Mouse (Mus musculus) hindbrain, postnatal 0 days (tissue): ENCODE measurements around the gene Pknox1. TPM values are rescaled to one million over a fixed set of nuclear protein-coding genes. Genes with fewer than 3 reads are reported as not detected.

Experiments used
- ATAC-seq: fragments of 200-750 bp; cut with Nextera tagmentation; 2 replicates; pipeline ENCODE4 v1.8.0; 2017; ENCODE audit warnings: mild to moderate bottlenecking, moderate TSS enrichment, moderate library complexity
- DNase-seq: peaks from one replicate; pipeline ENCODE4 v3.0.0-alpha.2; 2015; ENCODE audit warnings: low spot score
- H3K27ac ChIP-seq: fragments of 300-500 bp; sonication (generic); 2 replicates; pipeline ENCODE4 v1.5.1; 2014; ENCODE audit warnings: mild to moderate bottlenecking
- H3K27me3 ChIP-seq: fragments of 300-500 bp; sonication (generic); 2 replicates; pipeline ENCODE4 v1.6.1; 2014; ENCODE audit warnings: low read length, mixed read lengths; ENCODE audit not compliant: insufficient read depth
- H3K36me3 ChIP-seq: fragments of 300-500 bp; sonication (generic); 2 replicates; pipeline ENCODE4 v1.6.1; 2014; ENCODE audit warnings: low read length, mixed read lengths; ENCODE audit not compliant: insufficient read depth
- H3K4me1 ChIP-seq: fragments of 300-500 bp; sonication (generic); 2 replicates; pipeline ENCODE4 v1.6.1; 2014; ENCODE audit warnings: antibody characterized with exemption, low read length, mixed read lengths; ENCODE audit not compliant: insufficient read depth
- H3K4me2 ChIP-seq: fragments of 300-500 bp; sonication (generic); 2 replicates; pipeline ENCODE4 v1.6.1; 2014; ENCODE audit warnings: low read depth, mild to moderate bottlenecking, low read length, moderate library complexity, mixed read lengths
- H3K4me3 ChIP-seq: fragments of 300-500 bp; sonication (generic); 2 replicates; pipeline ENCODE4 v1.5.1; 2014; ENCODE audit warnings: low read length
- H3K9ac ChIP-seq: fragments of 300-500 bp; sonication (generic); replicated peaks from 2 replicates; pipeline ENCODE4 v1.6.1; 2014; ENCODE audit warnings: mild to moderate bottlenecking, low read length, moderate library complexity, mixed read lengths
- H3K9me3 ChIP-seq: fragments of 300-500 bp; sonication (generic); 2 replicates; pipeline ENCODE4 v1.6.1; 2016; ENCODE audit warnings: low read length, mixed read lengths
- CTCF ChIP-seq: IDR thresholded peaks from 2 replicates; pipeline ENCODE4 v1.5.1; 2016; ENCODE audit warnings: antibody characterized with exemption, control low read depth, low read depth
- WGBS: fragments of 180-500 bp; shearing (Covaris S2); extraction: QIAGEN DNeasy Blood & Tissue Kit; methylation state at CpG from one replicate; pipeline ENCODE4 v1.1.7; 2014; 5-methylcytosine and 5-hydroxymethylcytosine counted together
- polyA plus RNA-seq: library from polyadenylated mRNA; unstranded; fragments of >200 nt; fragmentation: Nextera tagmentation; extraction: Ambion mirVana; gene quantifications from 2 replicates; pipeline ENCODE4 v1.2.1, GENCODE M21; 2015
- total RNA-seq: library from RNA; depleted of rRNA; stranded (reverse); fragments of >200 nt; gene quantifications from 2 replicates; pipeline ENCODE4 v1.2.3, GENCODE M21; 2014; rRNA removed

The Pknox1 gene
- total RNA-seq (31.2 and 36.7 TPM in 2 replicates), polyA plus RNA-seq (25.0 and 25.1 TPM in 2 replicates)

DNA sequence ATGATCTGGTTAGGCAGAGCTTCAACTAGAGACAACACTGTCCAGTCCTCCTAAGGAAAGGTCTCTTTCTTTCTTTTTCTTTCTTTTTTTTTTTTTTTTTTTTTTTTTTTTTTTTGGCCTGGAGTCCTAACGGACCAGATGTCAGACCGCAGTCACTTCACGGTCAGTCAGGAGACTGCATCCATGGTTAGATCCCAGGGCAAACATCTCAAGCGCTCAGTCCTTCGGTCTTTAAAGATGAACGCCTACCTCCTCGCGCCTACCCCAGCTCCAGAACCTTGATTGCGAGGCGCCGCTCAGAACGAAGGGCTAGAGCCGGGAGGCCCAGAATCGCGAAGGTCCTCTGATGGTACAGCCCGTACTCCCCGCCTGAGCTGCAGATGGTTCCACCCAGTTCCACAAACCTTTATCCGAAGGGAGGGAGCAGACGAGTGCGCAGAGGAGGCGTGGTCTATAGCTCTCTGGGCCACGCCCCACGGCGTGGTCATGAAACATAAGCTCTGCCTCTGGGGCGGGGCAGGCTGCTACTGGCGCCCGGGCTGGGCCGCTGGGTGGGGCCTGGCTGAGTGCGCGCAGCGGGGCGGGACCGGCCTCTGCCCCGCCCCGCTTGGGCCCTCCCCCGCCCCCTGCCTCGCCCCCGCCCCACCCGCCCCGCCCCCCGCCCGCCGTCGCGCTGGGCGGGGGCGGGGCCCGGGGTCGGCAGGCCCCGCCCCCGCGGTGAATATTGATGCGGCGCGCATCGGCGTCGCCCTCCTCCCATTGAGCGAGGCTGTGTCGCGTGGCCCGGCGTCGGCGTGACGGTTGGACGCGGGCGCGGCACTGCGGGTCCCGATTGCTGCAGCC is at the start of gene Pknox1:
Pknox1 (plus strand) TSS at position 720 of the 843 bp plus-strand sequence.
- H3K4me2 ChIP-seq = peak within 1 kb of the TSS; percentile 80
- no peaks in the 10 kb centered on the region for H3K9me3 ChIP-seq
- peak within 1 kb of the TSS; percentile 100 for H3K27ac ChIP-seq
- H3K27me3 ChIP-seq = no peaks in the 10 kb centered on the region
- H3K4me3 ChIP-seq = peak within 1 kb of the TSS; percentile 87
- peak; percentile 97 for ATAC-seq
- peaks cover 28% of the 10 kb centered on the region for H3K4me1 ChIP-seq
- peak; percentile 100 for DNase-seq
- WGBS = under 1% methylated on average over 51 of the region's 72 CpGs
- no peaks in the 10 kb centered on the region for H3K36me3 ChIP-seq
- peak within 1 kb of the TSS; percentile 96 for H3K9ac ChIP-seq
- TF ChIP-seq CTCF = no peak

DNA sequence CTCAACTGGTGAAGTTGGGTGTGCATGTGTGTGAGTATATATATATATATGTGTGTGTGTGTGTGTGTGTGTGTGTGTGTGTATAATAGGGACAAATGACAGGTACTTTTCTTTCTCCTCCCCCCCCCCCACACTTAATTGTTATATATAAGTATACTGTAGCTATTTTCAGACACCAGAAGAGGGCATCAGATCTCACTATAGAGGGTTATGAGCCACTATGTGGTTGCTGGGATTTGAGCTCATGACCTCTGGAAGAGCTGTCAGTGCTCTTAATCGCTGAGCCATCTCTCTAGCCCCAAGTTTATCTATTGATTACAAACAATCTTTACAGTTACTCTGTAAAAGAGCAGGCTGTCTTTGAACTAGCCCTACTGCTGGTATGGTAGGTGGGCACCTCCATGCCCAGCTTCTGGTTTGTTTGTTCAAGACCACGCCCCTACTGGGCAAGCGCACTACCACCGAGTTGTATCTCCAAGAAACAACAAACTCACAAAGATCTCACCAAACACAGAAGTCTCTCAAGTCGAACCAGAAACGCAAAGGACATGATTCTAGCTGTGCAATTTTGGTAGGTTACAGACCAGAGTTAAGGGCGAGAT is 45.1 kb upstream of the Pknox1 start:
- no peak for DNase-seq
- 4% methylated on average over 7 of the region's 7 CpGs for WGBS
- TF ChIP-seq CTCF = no peak; the same call in 1 of the 2 replicates
- H3K4me2 ChIP-seq = peak overlapping the region; percentile 80
- H3K27me3 ChIP-seq = no peaks in the 10 kb centered on the region
- peaks cover 8% of the 10 kb centered on the region; the same call in 1 of the 2 replicates for H3K36me3 ChIP-seq
- H3K27ac ChIP-seq = peak overlapping the region; percentile 91
- ATAC-seq = peak; percentile 76
- peaks cover 4% of the 10 kb centered on the region; the same call in 1 of the 2 replicates for H3K4me1 ChIP-seq
- H3K4me3 ChIP-seq = peak overlapping the region; percentile 81
- 0 out of 2 replicates have a peak overlapping the region, but pooled peaks have one; percentile 73 for H3K9ac ChIP-seq
- no peaks in the 10 kb centered on the region for H3K9me3 ChIP-seq

DNA sequence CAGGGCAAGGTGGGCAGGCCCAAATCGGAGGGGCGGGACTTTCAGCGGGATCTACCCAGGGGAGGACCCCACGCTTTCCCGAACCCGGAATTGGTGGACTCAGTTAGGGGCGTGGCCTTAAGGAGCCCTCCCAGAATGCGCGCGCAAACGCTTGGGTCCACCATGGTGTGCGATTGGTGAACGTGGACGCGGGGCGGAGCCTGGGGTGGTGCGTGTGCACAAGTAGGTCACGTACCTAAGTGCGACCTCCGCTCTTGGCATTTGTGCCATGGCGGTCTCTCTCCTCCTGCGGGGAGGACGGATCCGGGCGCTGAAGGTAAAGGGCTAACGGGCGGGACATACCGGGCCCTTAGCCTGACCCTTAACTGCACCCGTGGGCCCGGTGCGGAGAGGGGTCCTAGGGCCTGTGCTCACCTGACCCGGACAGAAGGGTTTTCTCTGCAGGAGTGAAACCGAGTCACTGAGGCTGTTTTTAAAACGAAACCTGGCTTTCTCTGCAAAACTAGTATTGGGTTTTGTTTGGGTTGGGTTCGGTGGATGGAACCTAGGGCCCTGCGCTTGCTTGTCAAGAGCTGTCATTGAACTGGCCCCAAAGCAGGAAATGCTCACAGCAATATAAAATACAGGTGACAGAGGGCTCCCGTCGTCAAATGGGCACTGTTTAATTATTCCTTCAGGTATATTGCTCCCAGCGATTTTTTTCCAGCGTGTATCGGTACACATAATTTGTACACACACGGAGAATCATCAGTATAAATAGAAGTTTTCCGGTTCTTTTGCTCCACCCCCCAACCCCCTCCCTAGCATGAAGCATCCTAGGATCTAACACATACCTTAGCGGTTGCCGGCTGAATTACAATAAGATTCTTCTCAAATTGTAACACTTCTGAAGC is 44.3 kb upstream of the Pknox1 start, which contains the start of the genes Wdr4 and Ndufv3:
Wdr4 (minus strand) TSS at position 35 of the 893 bp plus-strand sequence.
Ndufv3 (plus strand) TSS at position 170 of the 893 bp plus-strand sequence.
- Histone ChIP-seq H3K9me3 (no peaks in the 10 kb centered on the region), H3K9ac (peak within 1 kb of the TSS; percentile 73), H3K4me2 (peak within 1 kb of the TSS; percentile 80), H3K4me3 (peak within 1 kb of the TSS; percentile 81), H3K36me3 (peaks cover 11% of the 10 kb centered on the region; the same call in 1 of the 2 replicates), H3K27me3 (no peaks in the 10 kb centered on the region), H3K4me1 (peaks cover 4% of the 10 kb centered on the region; the same call in 1 of the 2 replicates), H3K27ac (peak within 1 kb of the TSS; percentile 91)
- peak; percentile 27 for TF ChIP-seq CTCF
- WGBS = under 1% methylated on average over 45 of the region's 45 CpGs
- DNase-seq = peak; percentile 100
- peak; percentile 97 for ATAC-seq

DNA sequence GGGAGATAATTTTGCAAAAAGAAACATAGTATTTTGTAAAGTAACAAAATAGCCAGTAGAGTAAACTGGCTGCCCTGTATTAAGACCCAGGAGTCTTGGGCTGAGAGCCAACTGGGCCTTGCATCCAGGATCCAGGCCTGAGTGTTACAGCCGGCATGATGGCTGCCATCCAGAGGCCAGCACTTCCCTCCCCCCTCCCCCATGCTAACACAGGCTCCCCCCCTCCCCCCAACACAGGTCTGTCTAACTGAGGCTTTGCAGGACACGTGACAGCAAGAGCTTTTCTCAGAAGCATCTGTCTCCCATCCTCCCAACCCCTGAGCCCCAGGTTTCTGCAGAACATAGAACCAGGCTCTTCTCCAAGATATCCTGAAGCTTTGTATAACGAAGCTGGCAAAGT is 43.6 kb upstream of the Pknox1 start:
- H3K4me2 ChIP-seq = peak overlapping the region; percentile 80
- ATAC-seq (peak; percentile 17; the same call in 1 of the 2 replicates), DNase-seq (peak; percentile 83)
- peak overlapping the region; percentile 73; the same call in 1 of the 2 replicates for H3K9ac ChIP-seq
- H3K4me3 ChIP-seq = peak overlapping the region; percentile 81
- peaks cover 11% of the 10 kb centered on the region; the same call in 1 of the 2 replicates for H3K36me3 ChIP-seq
- TF ChIP-seq CTCF = no peak
- H3K9me3 ChIP-seq = no peaks in the 10 kb centered on the region
- no peaks in the 10 kb centered on the region for H3K27me3 ChIP-seq
- H3K27ac ChIP-seq = peak overlapping the region; percentile 91; the same call in 1 of the 2 replicates
- H3K4me1 ChIP-seq = peaks cover 4% of the 10 kb centered on the region; the same call in 1 of the 2 replicates
- WGBS = 5% methylated on average over 3 of the region's 3 CpGs

DNA sequence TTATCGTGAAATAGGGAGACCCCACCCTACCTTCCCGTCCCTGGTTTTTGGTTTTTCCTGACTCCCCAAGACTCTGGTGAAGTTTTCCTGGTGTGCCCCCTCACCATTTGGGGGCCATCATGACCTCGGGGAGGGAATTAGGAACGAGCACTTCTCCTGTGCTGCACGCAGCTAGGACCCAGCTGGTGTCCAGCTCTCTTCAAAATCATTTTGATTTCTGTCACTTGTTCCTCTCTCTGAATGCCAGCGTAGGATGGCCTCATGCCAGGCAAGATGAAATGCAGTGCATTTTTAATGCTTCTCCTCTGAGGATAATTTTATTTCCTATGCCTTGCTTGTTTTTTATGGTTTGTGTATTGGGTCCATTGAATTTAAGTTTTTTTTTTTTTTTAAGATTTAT is 42.6 kb upstream of the Pknox1 start:
- peaks cover 4% of the 10 kb centered on the region; the same call in 1 of the 2 replicates for H3K4me1 ChIP-seq
- no peak for TF ChIP-seq CTCF
- ATAC-seq = no peak
- DNase-seq = no peak
- peak overlapping the region; percentile 91; the same call in 1 of the 2 replicates for H3K27ac ChIP-seq
- H3K9ac ChIP-seq = peak overlapping the region; percentile 24; the same call in 1 of the 2 replicates
- WGBS = 45% methylated on average over 6 of the region's 6 CpGs
- H3K9me3 ChIP-seq = no peaks in the 10 kb centered on the region
- peak overlapping the region; percentile 80 for H3K4me2 ChIP-seq
- H3K4me3 ChIP-seq = no peak overlapping the region
- H3K36me3 ChIP-seq = peaks cover 15% of the 10 kb centered on the region; the same call in 1 of the 2 replicates
- H3K27me3 ChIP-seq = no peaks in the 10 kb centered on the region

DNA sequence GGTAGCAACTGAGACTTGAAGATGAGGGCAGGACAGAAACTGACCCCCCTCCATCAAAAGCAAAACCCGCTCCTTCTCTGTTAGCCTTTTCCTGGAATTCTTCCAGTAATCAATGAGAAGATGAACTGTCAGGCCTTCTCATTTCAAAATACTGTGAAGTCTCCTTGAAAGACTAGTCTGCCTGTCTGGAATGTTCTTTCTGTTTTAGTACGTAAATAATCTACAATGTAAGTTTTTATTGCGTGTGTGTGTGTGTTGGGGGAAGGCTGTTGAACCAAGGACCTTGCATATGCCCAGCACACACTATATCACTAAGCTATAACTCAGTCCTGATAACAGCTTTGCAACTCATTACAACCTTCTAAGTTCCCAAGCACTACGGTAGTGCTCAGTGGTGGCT is 39.4 kb upstream of the Pknox1 start:
- H3K36me3 ChIP-seq = peaks cover 26% of the 10 kb centered on the region
- TF ChIP-seq CTCF = no peak
- H3K4me2 ChIP-seq = no peak overlapping the region
- no peak for DNase-seq
- H3K27me3 ChIP-seq = no peaks in the 10 kb centered on the region
- no peak overlapping the region for H3K27ac ChIP-seq
- peaks cover 4% of the 10 kb centered on the region; the same call in 1 of the 2 replicates for H3K4me1 ChIP-seq
- H3K9me3 ChIP-seq = no peaks in the 10 kb centered on the region
- no peak overlapping the region for H3K4me3 ChIP-seq
- WGBS = 85% methylated on average over 4 of the region's 4 CpGs
- H3K9ac ChIP-seq = no peak overlapping the region
- ATAC-seq = no peak
